Mouse (Mus musculus): ENCODE measurements around the gene Pex5l. TPM values are rescaled to one million over a fixed set of nuclear protein-coding genes. Genes with fewer than 3 reads are reported as not detected.

The Pex5l gene
- polyA plus RNA-seq (2014; fragmentation: Nextera tagmentation; extraction: Ambion mirVana) = 4.5 and 5.2 TPM in 2 replicates

DNA sequence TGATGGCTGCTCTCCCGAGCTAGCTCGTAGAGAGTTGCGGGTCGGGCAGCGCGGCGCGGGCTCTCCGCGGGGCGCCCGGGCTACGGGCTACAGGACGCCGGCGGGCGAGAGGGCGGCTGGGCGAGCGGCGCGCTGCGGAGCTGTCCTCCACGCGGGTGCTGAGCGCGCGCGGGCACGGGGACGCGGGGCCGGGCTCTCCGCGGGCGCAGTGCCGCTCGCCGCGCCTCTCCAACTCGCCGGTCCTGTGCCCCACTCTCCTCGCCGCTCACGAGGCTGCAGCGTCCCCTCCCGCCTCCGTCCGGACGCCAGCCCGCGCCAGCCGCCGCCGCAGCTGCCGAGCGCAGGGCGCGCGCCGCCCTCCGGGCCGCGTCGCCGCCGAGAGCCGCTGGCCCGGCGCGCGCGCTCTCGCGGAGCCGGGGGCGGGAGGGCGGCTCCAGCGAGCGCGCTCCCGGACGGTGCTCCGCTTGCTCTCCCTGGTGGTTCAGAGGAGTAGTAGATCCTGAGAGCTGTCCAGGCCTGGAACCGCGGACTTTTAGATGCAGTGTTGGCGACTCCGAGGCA, at the start of gene Pex5l:
Gene Pex5l (minus strand): TSS at position 347 of the 561 bp plus-strand sequence.
- peak within 1 kb of the TSS; percentile 60 for H3K9ac ChIP-seq (ENCODE audit: low read depth, low read length)
- peak within 1 kb of the TSS; percentile 47; the same call in 1 of the 2 replicates for H3K27ac ChIP-seq (ENCODE audit: low read depth, low read length)
- peak; percentile 92 for DNase-seq (ENCODE audit: low spot score)
- H3K4me2 ChIP-seq (replicated peaks; ENCODE audit: low read depth, low read length) = peak within 1 kb of the TSS; percentile 93
- H3K4me3 ChIP-seq (ENCODE audit: low read depth, low read length) = peak within 1 kb of the TSS; percentile 63
- H3K36me3 ChIP-seq (ENCODE audit: control insufficient read depth, insufficient read depth, low read length) = no peaks in the 10 kb centered on the region
- no peaks in the 10 kb centered on the region; the same call in 1 of the 2 replicates for H3K27me3 ChIP-seq (ENCODE audit: control insufficient read depth, insufficient read depth, low read length)
- 0 out of 2 replicates have a peak, but pooled peaks cover 2% of the 10 kb centered on the region for H3K4me1 ChIP-seq (replicated peaks; ENCODE audit: control insufficient read depth, insufficient read depth, low read length)
- H3K9me3 ChIP-seq (ENCODE audit: control insufficient read depth, low read length) = no peaks in the 10 kb centered on the region
- ATAC-seq (ENCODE audit: low FRiP score) = peak; percentile 95
- under 1% methylated on average over 74 of the region's 88 CpGs for WGBS

DNA sequence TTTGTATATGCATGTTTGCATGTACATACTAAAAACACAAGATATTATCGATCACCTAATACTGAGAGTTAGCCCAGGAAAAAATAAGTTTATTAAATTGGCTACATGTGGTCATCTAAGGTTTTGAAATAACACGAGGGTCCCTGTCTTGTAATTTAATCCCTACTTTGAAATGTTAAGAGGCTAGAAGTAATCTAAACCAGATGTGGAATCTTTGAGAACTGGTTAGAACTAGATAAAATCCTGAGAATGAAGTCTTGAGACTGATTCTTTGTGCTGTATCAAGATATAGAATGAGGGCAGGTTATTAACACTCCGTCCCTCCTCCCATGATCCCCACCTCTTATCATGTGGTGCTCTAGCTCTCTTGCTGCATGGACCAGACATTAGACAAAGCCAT, 22.1 kb upstream of the Pex5l start:
- Histone ChIP-seq H3K4me1 (replicated peaks; ENCODE audit: control insufficient read depth, insufficient read depth, low read length) (no peaks in the 10 kb centered on the region), H3K27ac (ENCODE audit: low read depth, low read length) (no peak overlapping the region), H3K4me2 (replicated peaks; ENCODE audit: low read depth, low read length) (no peak overlapping the region), H3K9me3 (ENCODE audit: control insufficient read depth, low read length) (no peaks in the 10 kb centered on the region), H3K27me3 (ENCODE audit: control insufficient read depth, insufficient read depth, low read length) (no peaks in the 10 kb centered on the region), H3K4me3 (ENCODE audit: low read depth, low read length) (no peak overlapping the region), H3K9ac (ENCODE audit: low read depth, low read length) (no peak overlapping the region), H3K36me3 (ENCODE audit: control insufficient read depth, insufficient read depth, low read length) (no peaks in the 10 kb centered on the region)
- WGBS = 68% methylated on average over 3 of the region's 3 CpGs
- ATAC-seq (ENCODE audit: low FRiP score) (no peak), DNase-seq (ENCODE audit: low spot score) (no peak)

DNA sequence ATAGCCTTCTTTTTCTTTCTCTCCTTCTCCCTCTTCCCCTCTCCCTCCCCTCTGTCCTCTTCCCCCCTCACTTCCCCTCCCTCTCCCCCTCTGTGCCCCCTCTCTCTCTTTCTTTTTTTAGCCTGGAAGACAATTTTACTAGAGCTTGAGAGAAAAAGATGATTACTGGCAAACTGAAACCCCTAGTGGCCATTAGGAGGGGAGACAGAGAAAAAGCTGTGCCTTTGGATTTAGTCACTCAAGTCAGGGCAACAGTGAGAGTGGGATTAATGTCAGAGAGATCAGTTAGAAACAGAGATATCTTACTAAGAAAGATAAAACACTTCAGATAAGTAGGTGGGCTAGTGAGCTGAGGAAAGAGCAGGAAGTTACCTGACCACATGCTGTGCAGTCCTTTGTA, 20.8 kb upstream of the Pex5l start:
- DNase-seq (ENCODE audit: low spot score) = no peak
- no peaks in the 10 kb centered on the region for H3K9me3 ChIP-seq (ENCODE audit: control insufficient read depth, low read length)
- H3K4me3 ChIP-seq (ENCODE audit: low read depth, low read length) = no peak overlapping the region
- no peak for ATAC-seq (ENCODE audit: low FRiP score)
- no peaks in the 10 kb centered on the region for H3K27me3 ChIP-seq (ENCODE audit: control insufficient read depth, insufficient read depth, low read length)
- H3K27ac ChIP-seq (ENCODE audit: low read depth, low read length) = no peak overlapping the region
- no peak overlapping the region for H3K9ac ChIP-seq (ENCODE audit: low read depth, low read length)
- H3K4me1 ChIP-seq (replicated peaks; ENCODE audit: control insufficient read depth, insufficient read depth, low read length) = no peaks in the 10 kb centered on the region
- no peaks in the 10 kb centered on the region for H3K36me3 ChIP-seq (ENCODE audit: control insufficient read depth, insufficient read depth, low read length)
- no peak overlapping the region for H3K4me2 ChIP-seq (replicated peaks; ENCODE audit: low read depth, low read length)

DNA sequence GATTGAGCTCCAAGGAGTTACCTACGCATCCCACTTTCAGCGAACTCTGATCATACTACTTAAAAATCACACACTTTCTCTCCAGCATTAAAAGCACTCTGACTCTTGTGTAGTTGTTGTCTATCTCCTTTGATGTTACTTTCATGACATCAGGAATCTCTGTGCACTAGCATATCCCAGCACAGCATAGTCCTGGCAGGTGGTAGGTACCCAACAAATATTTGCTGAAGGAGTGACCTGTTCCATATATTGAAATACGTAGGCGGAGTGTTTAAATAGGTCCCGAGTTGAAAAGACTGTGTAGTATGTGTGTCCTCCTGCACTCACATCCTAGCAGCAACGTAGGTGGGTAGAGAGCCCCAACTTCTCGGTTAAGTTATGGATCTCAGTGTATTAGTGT, 545 bp upstream of the Pex5l start:
- 0 out of 2 replicates have a peak overlapping the region, but pooled peaks have one; percentile 11 for H3K4me2 ChIP-seq (replicated peaks; ENCODE audit: low read depth, low read length)
- H3K27me3 ChIP-seq (ENCODE audit: control insufficient read depth, insufficient read depth, low read length) = no peaks in the 10 kb centered on the region; the same call in 1 of the 2 replicates
- H3K4me3 ChIP-seq (ENCODE audit: low read depth, low read length) = 0 out of 2 replicates have a peak overlapping the region, but pooled peaks have one; percentile 63
- H3K4me1 ChIP-seq (replicated peaks; ENCODE audit: control insufficient read depth, insufficient read depth, low read length) = 0 out of 2 replicates have a peak, but pooled peaks cover 2% of the 10 kb centered on the region
- WGBS = 80% methylated on average over 7 of the region's 7 CpGs
- no peak overlapping the region for H3K9ac ChIP-seq (ENCODE audit: low read depth, low read length)
- H3K9me3 ChIP-seq (ENCODE audit: control insufficient read depth, low read length) = no peaks in the 10 kb centered on the region
- ATAC-seq (ENCODE audit: low FRiP score) (peak; percentile 39), DNase-seq (ENCODE audit: low spot score) (no peak)
- no peak overlapping the region for H3K27ac ChIP-seq (ENCODE audit: low read depth, low read length)
- H3K36me3 ChIP-seq (ENCODE audit: control insufficient read depth, insufficient read depth, low read length) = no peaks in the 10 kb centered on the region

DNA sequence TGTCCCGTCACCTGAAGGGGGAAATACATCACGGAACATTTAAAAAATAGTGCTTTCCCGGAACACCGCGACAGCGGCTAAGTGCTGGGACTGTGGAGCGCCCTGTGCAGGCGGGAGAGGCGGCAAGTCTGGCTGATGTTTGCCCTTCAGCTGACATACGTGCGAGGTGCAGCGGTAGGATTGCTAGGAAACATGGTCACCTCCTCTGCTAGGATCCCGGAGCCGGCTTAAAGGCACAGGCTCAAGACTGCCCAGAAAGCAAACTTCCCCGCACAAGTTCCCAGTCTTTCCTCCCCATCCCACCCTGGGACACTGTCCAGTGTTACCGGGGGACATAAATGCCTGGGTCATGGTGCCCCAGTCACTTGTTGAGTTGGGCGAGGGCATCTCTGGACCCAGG, 649 bp downstream of the Pex5l start:
- H3K9me3 ChIP-seq (ENCODE audit: control insufficient read depth, low read length) = no peaks in the 10 kb centered on the region
- ATAC-seq (ENCODE audit: low FRiP score) (peak; percentile 58), DNase-seq (ENCODE audit: low spot score) (no peak)
- H3K36me3 ChIP-seq (ENCODE audit: control insufficient read depth, insufficient read depth, low read length) = no peaks in the 10 kb centered on the region
- peak overlapping the region; percentile 93 for H3K4me2 ChIP-seq (replicated peaks; ENCODE audit: low read depth, low read length)
- H3K4me3 ChIP-seq (ENCODE audit: low read depth, low read length) = peak overlapping the region; percentile 63
- no peaks in the 10 kb centered on the region; the same call in 1 of the 2 replicates for H3K27me3 ChIP-seq (ENCODE audit: control insufficient read depth, insufficient read depth, low read length)
- peak overlapping the region; percentile 60 for H3K9ac ChIP-seq (ENCODE audit: low read depth, low read length)
- 0 out of 2 replicates have a peak, but pooled peaks cover 2% of the 10 kb centered on the region for H3K4me1 ChIP-seq (replicated peaks; ENCODE audit: control insufficient read depth, insufficient read depth, low read length)
- WGBS = 0% methylated on average over 17 of the region's 17 CpGs
- H3K27ac ChIP-seq (ENCODE audit: low read depth, low read length) = no peak overlapping the region

DNA sequence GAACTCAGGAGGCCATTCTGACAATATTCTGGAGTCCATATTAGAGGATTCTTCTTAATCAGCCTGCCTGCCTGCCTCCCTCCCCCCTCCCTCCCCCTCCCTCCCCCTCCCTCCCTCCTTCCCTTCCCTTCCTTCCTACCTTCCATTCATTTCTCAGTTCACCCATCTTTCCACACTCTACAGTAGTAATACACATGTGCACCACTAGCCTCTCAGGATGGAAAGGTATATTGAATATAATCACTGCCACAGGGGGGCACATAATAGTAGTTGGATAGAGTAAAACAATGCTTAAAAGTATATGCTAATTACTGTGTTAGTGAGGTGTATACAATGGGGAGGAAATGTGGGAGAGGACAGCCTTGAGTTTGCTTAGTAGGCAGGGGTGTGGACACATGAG, 13.1 kb downstream of the Pex5l start:
- Histone ChIP-seq H3K9me3 (ENCODE audit: control insufficient read depth, low read length) (no peaks in the 10 kb centered on the region), H3K4me3 (ENCODE audit: low read depth, low read length) (no peak overlapping the region), H3K4me2 (replicated peaks; ENCODE audit: low read depth, low read length) (no peak overlapping the region), H3K27ac (ENCODE audit: low read depth, low read length) (no peak overlapping the region), H3K27me3 (ENCODE audit: control insufficient read depth, insufficient read depth, low read length) (no peaks in the 10 kb centered on the region), H3K9ac (ENCODE audit: low read depth, low read length) (no peak overlapping the region), H3K4me1 (replicated peaks; ENCODE audit: control insufficient read depth, insufficient read depth, low read length) (no peaks in the 10 kb centered on the region), H3K36me3 (ENCODE audit: control insufficient read depth, insufficient read depth, low read length) (no peaks in the 10 kb centered on the region)
- no peak for DNase-seq (ENCODE audit: low spot score)
- ATAC-seq (ENCODE audit: low FRiP score) = no peak

DNA sequence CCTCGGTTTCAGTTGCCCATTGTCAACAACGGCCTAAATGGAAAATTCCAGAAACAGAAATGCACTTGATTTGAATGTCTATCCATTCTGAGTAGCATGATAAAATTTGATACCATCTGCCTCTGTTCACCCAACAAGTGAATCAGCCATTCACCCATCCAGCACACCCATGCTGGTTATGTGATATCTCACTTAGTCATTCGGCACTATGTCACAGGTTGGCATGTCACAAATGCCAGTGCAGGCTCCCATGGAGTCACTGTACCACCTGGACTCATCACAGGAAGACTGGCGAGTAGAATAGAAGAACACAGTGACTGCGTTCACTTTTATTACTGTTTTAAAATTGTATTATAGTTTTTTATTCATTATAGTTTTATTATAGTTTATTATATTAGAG, 18.3 kb downstream of the Pex5l start:
- ATAC-seq (ENCODE audit: low FRiP score) (no peak), DNase-seq (ENCODE audit: low spot score) (no peak)
- Histone ChIP-seq H3K36me3 (ENCODE audit: control insufficient read depth, insufficient read depth, low read length) (no peaks in the 10 kb centered on the region), H3K4me2 (replicated peaks; ENCODE audit: low read depth, low read length) (no peak overlapping the region), H3K9me3 (ENCODE audit: control insufficient read depth, low read length) (no peaks in the 10 kb centered on the region), H3K27me3 (ENCODE audit: control insufficient read depth, insufficient read depth, low read length) (no peaks in the 10 kb centered on the region), H3K4me3 (ENCODE audit: low read depth, low read length) (no peak overlapping the region), H3K9ac (ENCODE audit: low read depth, low read length) (no peak overlapping the region), H3K27ac (ENCODE audit: low read depth, low read length) (no peak overlapping the region), H3K4me1 (replicated peaks; ENCODE audit: control insufficient read depth, insufficient read depth, low read length) (no peaks in the 10 kb centered on the region)
- 92% methylated on average over 5 of the region's 5 CpGs for WGBS

DNA sequence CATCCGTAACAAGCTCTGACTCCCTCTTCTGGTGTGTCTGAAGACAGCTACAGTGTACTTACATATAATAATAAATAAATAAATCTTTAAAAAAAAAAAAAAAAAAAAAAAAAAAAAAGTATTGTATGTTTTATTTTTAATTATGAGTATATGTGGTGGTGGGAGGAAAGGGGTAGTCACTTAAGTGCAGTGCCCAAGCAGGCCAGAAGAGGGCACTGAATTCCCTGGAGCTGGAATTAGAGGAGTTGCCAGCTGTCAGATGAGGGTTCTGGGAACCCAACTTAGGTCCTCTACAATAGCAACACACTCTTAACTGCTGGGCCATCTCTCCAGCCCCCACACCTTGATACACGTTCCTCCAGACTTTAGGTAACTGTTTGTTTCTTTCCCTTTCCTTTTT, 37.3 kb downstream of the Pex5l start:
- H3K4me1 ChIP-seq (replicated peaks; ENCODE audit: control insufficient read depth, insufficient read depth, low read length) = no peaks in the 10 kb centered on the region
- H3K9me3 ChIP-seq (ENCODE audit: control insufficient read depth, low read length) = no peaks in the 10 kb centered on the region
- H3K9ac ChIP-seq (ENCODE audit: low read depth, low read length) = no peak overlapping the region
- no peak overlapping the region for H3K4me2 ChIP-seq (replicated peaks; ENCODE audit: low read depth, low read length)
- 94% methylated on average over 1 of the region's 2 CpGs for WGBS
- no peaks in the 10 kb centered on the region for H3K36me3 ChIP-seq (ENCODE audit: control insufficient read depth, insufficient read depth, low read length)
- H3K4me3 ChIP-seq (ENCODE audit: low read depth, low read length) = no peak overlapping the region
- no peak overlapping the region for H3K27ac ChIP-seq (ENCODE audit: low read depth, low read length)
- DNase-seq (ENCODE audit: low spot score) (no peak), ATAC-seq (ENCODE audit: low FRiP score) (no peak)
- H3K27me3 ChIP-seq (ENCODE audit: control insufficient read depth, insufficient read depth, low read length) = no peaks in the 10 kb centered on the region

DNA sequence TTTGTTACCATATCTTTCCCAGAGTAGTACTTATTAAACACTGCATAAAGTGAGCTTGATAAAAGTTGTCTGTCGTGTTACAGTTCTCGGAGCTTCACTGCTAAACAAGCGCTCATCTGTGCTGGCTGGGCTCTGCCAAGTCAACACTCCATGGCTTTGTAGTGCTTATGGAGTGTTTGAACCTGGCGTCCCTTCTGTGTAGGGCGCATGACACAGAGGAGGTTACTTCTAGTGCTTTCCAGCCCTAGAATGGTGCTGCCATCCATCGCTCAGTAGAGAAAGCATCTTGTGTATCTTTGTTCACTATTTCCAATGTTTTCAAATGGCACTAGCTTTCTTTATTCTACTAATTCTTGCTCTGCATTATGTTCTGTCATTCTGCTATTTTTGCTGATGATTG, 39.5 kb downstream of the Pex5l start:
- Histone ChIP-seq H3K9ac (ENCODE audit: low read depth, low read length) (no peak overlapping the region), H3K9me3 (ENCODE audit: control insufficient read depth, low read length) (no peaks in the 10 kb centered on the region), H3K4me2 (replicated peaks; ENCODE audit: low read depth, low read length) (no peak overlapping the region), H3K27ac (ENCODE audit: low read depth, low read length) (no peak overlapping the region), H3K36me3 (ENCODE audit: control insufficient read depth, insufficient read depth, low read length) (no peaks in the 10 kb centered on the region), H3K4me3 (ENCODE audit: low read depth, low read length) (no peak overlapping the region), H3K4me1 (replicated peaks; ENCODE audit: control insufficient read depth, insufficient read depth, low read length) (no peaks in the 10 kb centered on the region), H3K27me3 (ENCODE audit: control insufficient read depth, insufficient read depth, low read length) (no peaks in the 10 kb centered on the region)
- no peak for DNase-seq (ENCODE audit: low spot score)
- no peak for ATAC-seq (ENCODE audit: low FRiP score)
- WGBS = 91% methylated on average over 6 of the region's 6 CpGs
